Mouse (Mus musculus) fibroblast of lung, adult 2 months (primary cell): ENCODE data around the gene Zfp282.
"Not testable (repeated sequence)": the region's sequence is repeated elsewhere in the genome, so short reads cannot be mapped to it uniquely, and the experiment has no call there.

Source experiments
- DNase-seq: peaks from one replicate; pipeline ENCODE4 v3.0.0-alpha.2; 2011; ENCODE audit warnings: low read depth

Gene Zfp282

GRCm38 (mm10) chr6:47877058-47877457 lies at the start of gene Zfp282:
Gene Zfp282, plus strand, starts transcription at chr6:47877204.
- DNase-seq = no peak

GRCm38 (mm10) chr6:47827462-47827861 lies 49.5 kb upstream of the Zfp282 start:
- no peak for DNase-seq

- no peak for DNase-seq
Observed at GRCm38 (mm10) chr6:47828950-47829349, 48.1 kb upstream of the Zfp282 start.

GRCm38 (mm10) chr6:47830104-47831078 lies 46.6 kb upstream of the Zfp282 start, which contains the start of gene Zfp786:
Gene Zfp786, minus strand, starts transcription at chr6:47830867.
- no peak for DNase-seq

- DNase-seq = no peak
Observed at GRCm38 (mm10) chr6:47832220-47832619, 44.8 kb upstream of the Zfp282 start.

- peak; percentile 72 for DNase-seq
Observed at GRCm38 (mm10) chr6:47835482-47835983, 41.5 kb upstream of the Zfp282 start, which contains the start of gene Zfp398. Gene Zfp398, plus strand, starts transcription at chr6:47835661.

GRCm38 (mm10) chr6:47835984-47836521 lies 41.0 kb upstream of the Zfp282 start:
- no peak for DNase-seq

- DNase-seq = no peak
Observed at GRCm38 (mm10) chr6:47837630-47838029, 39.4 kb upstream of the Zfp282 start.

- DNase-seq = no peak
Observed at GRCm38 (mm10) chr6:47841077-47841476, 35.9 kb upstream of the Zfp282 start.

- no peak for DNase-seq
Observed at GRCm38 (mm10) chr6:47841831-47842230, 35.2 kb upstream of the Zfp282 start.

- no peak for DNase-seq
Observed at GRCm38 (mm10) chr6:47842337-47842736, 34.7 kb upstream of the Zfp282 start.

GRCm38 (mm10) chr6:47845779-47846178 lies 31.2 kb upstream of the Zfp282 start:
- DNase-seq = no peak

- no peak for DNase-seq
Observed at GRCm38 (mm10) chr6:47857241-47857640, 19.8 kb upstream of the Zfp282 start.

GRCm38 (mm10) chr6:47857729-47858128 lies 19.3 kb upstream of the Zfp282 start:
- not testable (repeated sequence) for DNase-seq

- no peak for DNase-seq
Observed at GRCm38 (mm10) chr6:47872266-47872665, 4.7 kb upstream of the Zfp282 start.

- DNase-seq = peak; percentile 79
Observed at GRCm38 (mm10) chr6:47877461-47878132, 593 bp downstream of the Zfp282 start.

GRCm38 (mm10) chr6:47878133-47878514 lies 1.1 kb downstream of the Zfp282 start:
- no peak for DNase-seq

GRCm38 (mm10) chr6:47878593-47878992 lies 1.6 kb downstream of the Zfp282 start:
- no peak for DNase-seq

- DNase-seq = no peak
Observed at GRCm38 (mm10) chr6:47879049-47879716, 2.2 kb downstream of the Zfp282 start.

- DNase-seq = no peak
Observed at GRCm38 (mm10) chr6:47880166-47880565, 3.2 kb downstream of the Zfp282 start.

GRCm38 (mm10) chr6:47888812-47889383 lies 11.9 kb downstream of the Zfp282 start:
- DNase-seq = no peak
